Mouse (Mus musculus): Measurements from ENCODE around the gene Ackr3. TPM values are rescaled to one million over a fixed set of nuclear protein-coding genes. Genes with fewer than 3 reads are reported as not detected.

Gene Ackr3
- polyA plus RNA-seq, 2 experiments from 2014 or later, result not detected

- ATAC-seq, result no peak
These were observed 57.2 kb downstream of the Ackr3 start for GRCm38 (mm10) chr1:90260704-90261581.

- no peak for ATAC-seq
These were observed 58.6 kb downstream of the Ackr3 start for GRCm38 (mm10) chr1:90262380-90262779.

Other genes starting within 250 kb of the Ackr3 start
- gene Asb18, start 189.3 kb upstream of the Ackr3 start, polyA plus RNA-seq (2017; shearing (Covaris generic)), result not detected
- not detected for gene Iqca, start 50.6 kb upstream of the Ackr3 start, polyA plus RNA-seq (2017; shearing (Covaris generic))